Mouse (Mus musculus) erythroblast, embryonic 14.5 days (primary cell): ENCODE measurements around the gene Espnl.

ENCODE experiments used
- GATA1 ChIP-seq: IDR thresholded peaks from 2 replicates; pipeline ENCODE4 v1.6.1; 2012; ENCODE audit warnings: low read length, inconsistent platforms, mixed read lengths
- TAL1 ChIP-seq: IDR thresholded peaks from 3 replicates; pipeline ENCODE4 v1.6.1; 2012; ENCODE audit warnings: low read length, inconsistent platforms, mixed read lengths

- TF ChIP-seq GATA1 (no peak), TAL1 (no peak)
Measured at GRCm38 (mm10) chr1:91309366-91310085, 12.3 kb upstream of the Espnl start.
